Mouse (Mus musculus) induced T-regulatory cell, adult 2 months (primary cell): Measurements from ENCODE around the gene 2810408A11Rik.

Experiments used
- DNase-seq: peaks from one replicate; pipeline ENCODE4 v3.0.0-alpha.2; 2012; ENCODE audit warnings: low read depth

2810408A11Rik gene

GRCm38 (mm10) chr11:69900471-69901405 lies at the start of gene 2810408A11Rik, which contains the start of gene Neurl4:
Gene 2810408A11Rik (minus strand): TSS chr11:69900987.
Gene Neurl4 (plus strand): TSS chr11:69901072.
- DNase-seq, result peak; percentile 98

- DNase-seq, result peak; percentile 95
Observed at GRCm38 (mm10) chr11:69948763-69949150, 48.0 kb upstream of the 2810408A11Rik start.

- DNase-seq, result peak; percentile 93
Observed at GRCm38 (mm10) chr11:69948066-69948762, 47.4 kb upstream of the 2810408A11Rik start, which contains the start of gene Slc2a4. Gene Slc2a4 (minus strand): TSS chr11:69948188.

GRCm38 (mm10) chr11:69947337-69948065 lies 46.7 kb upstream of the 2810408A11Rik start:
- DNase-seq, result no peak

- DNase-seq, result no peak
Observed at GRCm38 (mm10) chr11:69945997-69946891, 45.5 kb upstream of the 2810408A11Rik start.

GRCm38 (mm10) chr11:69945216-69945615 lies 44.4 kb upstream of the 2810408A11Rik start:
- no peak for DNase-seq

- DNase-seq, result no peak
Observed at GRCm38 (mm10) chr11:69940962-69941361, 40.2 kb upstream of the 2810408A11Rik start.

GRCm38 (mm10) chr11:69939731-69940130 lies 38.9 kb upstream of the 2810408A11Rik start:
- no peak for DNase-seq

GRCm38 (mm10) chr11:69939181-69939580 lies 38.4 kb upstream of the 2810408A11Rik start:
- DNase-seq, result no peak

- no peak for DNase-seq
Observed at GRCm38 (mm10) chr11:69938401-69938979, 37.7 kb upstream of the 2810408A11Rik start.

GRCm38 (mm10) chr11:69937834-69938233 lies 37.0 kb upstream of the 2810408A11Rik start:
- no peak for DNase-seq

- DNase-seq, result no peak
Observed at GRCm38 (mm10) chr11:69937385-69937784, 36.6 kb upstream of the 2810408A11Rik start.

GRCm38 (mm10) chr11:69936714-69937347 lies 36.0 kb upstream of the 2810408A11Rik start:
- peak; percentile 26 for DNase-seq

GRCm38 (mm10) chr11:69936156-69936555 lies 35.4 kb upstream of the 2810408A11Rik start:
- DNase-seq, result peak; percentile 62

GRCm38 (mm10) chr11:69935137-69935879 lies 34.5 kb upstream of the 2810408A11Rik start, which contains the start of gene Ybx2:
Gene Ybx2 (plus strand): TSS chr11:69935796.
- peak; percentile 91 for DNase-seq

GRCm38 (mm10) chr11:69934681-69935080 lies 33.9 kb upstream of the 2810408A11Rik start:
- no peak for DNase-seq

GRCm38 (mm10) chr11:69934169-69934568 lies 33.4 kb upstream of the 2810408A11Rik start:
- DNase-seq, result peak; percentile 95

GRCm38 (mm10) chr11:69933066-69933465 lies 32.3 kb upstream of the 2810408A11Rik start:
- DNase-seq, result no peak

GRCm38 (mm10) chr11:69932254-69932653 lies 31.5 kb upstream of the 2810408A11Rik start:
- DNase-seq, result no peak
